Mouse (Mus musculus) ES-E14 (cell line): ENCODE results near the gene B230219D22Rik. TPM values are rescaled to one million over a fixed set of nuclear protein-coding genes. Genes with fewer than 3 reads are reported as not detected.

Experiments used
- DNase-seq: peaks from one replicate; pipeline ENCODE4 v3.0.0-alpha.2; 2013; ENCODE audit warnings: low read depth, low spot score
- H3K27ac ChIP-seq: 2 replicates; pipeline ENCODE4 v1.5.1; 2012; ENCODE audit warnings: low read depth, mild to moderate bottlenecking, low read length, moderate library complexity, mixed read lengths; ENCODE audit not compliant: poor library complexity, insufficient read depth, severe bottlenecking
- H3K36me3 ChIP-seq: 2 replicates; pipeline ENCODE4 v1.6.1; 2012; ENCODE audit warnings: mild to moderate bottlenecking, low read length, moderate library complexity, mixed read lengths; ENCODE audit not compliant: control insufficient read depth, poor library complexity, insufficient read depth, severe bottlenecking
- H3K4me1 ChIP-seq, 2 experiments: fragments of 150-350 bp in 1 of 2; sonication (generic) in 1 of 2; 2 replicates each; pipeline ENCODE4 v1.6.1; 2012; ENCODE audit warnings: low read length in 2 of 2, mild to moderate bottlenecking in 1 of 2, mixed read lengths in 1 of 2; ENCODE audit not compliant: control insufficient read depth in 2 of 2, insufficient read depth in 2 of 2, poor library complexity in 1 of 2
- H3K4me3 ChIP-seq, 2 experiments: fragments of 150-350 bp in 1 of 2; sonication (generic) in 1 of 2; 2 replicates each; pipeline ENCODE4 v1.5.1; 2012; ENCODE audit warnings: low read length in 2 of 2, low read depth in 1 of 2, mild to moderate bottlenecking in 1 of 2, mixed read lengths in 1 of 2; ENCODE audit not compliant: insufficient read depth in 1 of 2, poor library complexity in 1 of 2, severe bottlenecking in 1 of 2
- H3K9ac ChIP-seq: 2 replicates; pipeline ENCODE4 v1.6.1; 2012; ENCODE audit warnings: low read depth, mild to moderate bottlenecking, low read length, mixed read lengths; ENCODE audit not compliant: poor library complexity, insufficient read depth, severe bottlenecking
- H3K9me3 ChIP-seq: fragments of 150-350 bp; sonication (generic); 2 replicates; pipeline ENCODE4 v1.6.1; 2012; ENCODE audit warnings: low read depth, mild to moderate bottlenecking, low read length; ENCODE audit not compliant: control insufficient read depth, insufficient read depth
- CHD2 ChIP-seq: IDR thresholded peaks from 2 replicates; pipeline ENCODE4 v1.6.1; 2014; ENCODE audit warnings: mild to moderate bottlenecking, low read depth, low read length, inconsistent platforms
- HCFC1 ChIP-seq: IDR thresholded peaks from 2 replicates; pipeline ENCODE4 v1.6.1; 2012; ENCODE audit warnings: low read length, inconsistent platforms, borderline replicate concordance; ENCODE audit not compliant: insufficient read depth
- MAFK ChIP-seq: IDR thresholded peaks from 2 replicates; pipeline ENCODE4 v1.6.1; 2014; ENCODE audit warnings: mild to moderate bottlenecking, low read depth, low read length, inconsistent platforms; ENCODE audit not compliant: insufficient read depth
- ZC3H11A ChIP-seq: IDR thresholded peaks from 2 replicates; pipeline ENCODE4 v1.6.1; 2012; ENCODE audit warnings: low read depth, mild to moderate bottlenecking, inconsistent platforms, low read length, borderline replicate concordance
- ZNF384 ChIP-seq: IDR thresholded peaks from 2 replicates; pipeline ENCODE4 v1.6.1; 2012; ENCODE audit warnings: low read depth, low read length, inconsistent platforms
- in situ Hi-C, 2 experiments: fragments of 600-800 bp; cut with MboI; formaldehyde crosslinking; loops; one replicate each; pipeline ENCODE4 v1.15.1; 2025; ENCODE audit warnings: low sequenced_read_pairs in 2 of 2, inconsistent platforms in 1 of 2; ENCODE audit not compliant: unreplicated experiment in 2 of 2
- total RNA-seq: library from RNA; depleted of rRNA; stranded (reverse); fragments of 300-350 nt; gene quantifications from 2 replicates; pipeline ENCODE4 v1.2.3, GENCODE M21; 2012

B230219D22Rik gene
- total RNA-seq, 1 experiment = 32.1 TPM

DNA sequence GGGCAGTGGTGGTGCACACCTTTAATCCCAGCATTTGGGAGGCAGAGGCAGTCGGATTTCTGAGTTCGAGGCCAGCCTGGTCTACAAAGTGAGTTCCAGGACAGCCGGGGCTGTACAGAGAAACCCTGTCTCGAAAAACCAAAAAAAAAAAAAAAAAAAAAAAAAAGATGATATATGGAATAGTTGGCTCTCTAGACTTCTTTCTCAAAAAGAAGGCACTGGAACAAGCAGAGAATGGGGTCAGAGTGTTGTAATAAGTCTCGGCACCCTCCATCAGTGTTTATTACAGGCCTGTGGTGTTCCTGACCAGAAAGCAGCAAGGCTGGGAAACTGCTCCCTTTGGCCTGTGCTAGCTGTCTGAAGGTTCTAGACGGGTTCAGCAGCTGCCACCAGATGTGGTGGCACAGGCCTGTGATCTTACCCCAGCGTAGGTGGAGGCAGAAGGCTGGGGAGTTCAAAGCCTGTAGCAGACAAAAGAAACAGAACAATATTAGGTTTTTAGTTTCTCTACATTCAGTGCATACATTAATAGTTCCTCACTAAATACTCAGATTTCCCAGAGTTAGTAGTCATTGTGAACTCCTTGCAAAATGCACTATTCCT is 23.1 kb downstream of the B230219D22Rik start:
- Histone ChIP-seq H3K27ac (no peak overlapping the region), H3K9ac (no peak overlapping the region)

DNA sequence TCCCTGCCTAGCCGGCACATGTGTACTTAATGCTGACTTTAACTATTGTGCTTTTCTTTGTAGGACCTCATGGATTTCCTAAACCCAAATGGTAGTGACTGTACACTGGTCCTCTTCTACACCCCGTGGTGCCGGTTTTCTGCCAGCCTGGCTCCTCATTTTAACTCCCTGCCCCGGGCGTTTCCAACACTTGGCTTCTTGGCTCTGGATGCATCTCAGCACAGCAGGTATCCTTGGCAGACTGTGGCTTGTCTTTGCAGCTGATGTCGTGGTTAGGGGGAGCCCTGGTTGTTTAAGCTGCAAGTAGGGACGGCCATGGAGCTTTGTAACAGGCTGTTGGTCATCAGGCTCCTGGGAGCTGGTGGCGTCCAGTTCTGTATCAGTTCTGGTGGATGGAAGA is 28.6 kb downstream of the B230219D22Rik start:
- Histone ChIP-seq H3K36me3 (no peaks in the 10 kb centered on the region), H3K4me1 (peaks cover 0 to under 1% of the 10 kb centered on the region in 2 experiments; a peak in 1 of 4 replicates), H3K4me3 (no peak overlapping the region), H3K9ac (no peak overlapping the region), H3K9me3 (no peaks in the 10 kb centered on the region), H3K27ac (no peak overlapping the region)
- no peak for DNase-seq
- TF ChIP-seq ZC3H11A (no peak), CHD2 (no peak), MAFK (no peak), ZNF384 (no peak), HCFC1 (no peak)
- in situ Hi-C loops = no loop called here

More for the DNA sequence above, 23.1 kb downstream of the B230219D22Rik start:
- Histone ChIP-seq H3K9me3 (no peaks in the 10 kb centered on the region), H3K4me1 (peaks cover 0 to 2% of the 10 kb centered on the region in 2 experiments; a peak in 1 of 4 replicates), H3K36me3 (no peaks in the 10 kb centered on the region), H3K4me3 (no peak overlapping the region)
- TF ChIP-seq ZNF384 (peak; percentile 86), HCFC1 (no peak), CHD2 (no peak), ZC3H11A (no peak), MAFK (no peak)
- no peak for DNase-seq
- in situ Hi-C loops = no loop called here

DNA sequence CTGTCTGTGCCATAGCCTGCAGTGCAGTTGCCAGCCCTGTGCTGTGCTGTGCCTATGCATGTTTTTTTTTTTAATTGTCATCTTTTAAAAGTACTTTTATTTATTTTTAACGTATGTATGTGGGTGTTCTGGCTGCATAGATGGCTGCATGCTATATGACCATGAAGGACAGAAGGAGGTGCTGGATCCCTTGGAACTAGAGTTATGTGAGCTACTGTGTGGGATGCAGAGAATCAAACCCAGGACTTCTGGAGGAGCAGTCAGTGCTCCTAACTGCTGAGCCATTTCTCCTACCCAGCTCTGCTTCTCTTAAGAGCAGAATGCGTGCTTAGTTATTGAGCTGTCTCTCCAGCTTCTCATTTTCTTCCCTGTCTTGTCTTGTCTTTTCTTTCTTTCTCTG is 29.1 kb downstream of the B230219D22Rik start:
- peaks cover 0 to 2% of the 10 kb centered on the region in 2 experiments; a peak in 1 of 4 replicates for H3K4me1 ChIP-seq
- TF ChIP-seq ZNF384 (no peak), MAFK (no peak), CHD2 (no peak)
- H3K9ac ChIP-seq = no peak overlapping the region
- DNase-seq = no peak
- no peak overlapping the region for H3K27ac ChIP-seq
- no peaks in the 10 kb centered on the region for H3K9me3 ChIP-seq
- H3K4me3 ChIP-seq = no peak overlapping the region
- H3K36me3 ChIP-seq = no peaks in the 10 kb centered on the region
- in situ Hi-C loops = no loop called here

DNA sequence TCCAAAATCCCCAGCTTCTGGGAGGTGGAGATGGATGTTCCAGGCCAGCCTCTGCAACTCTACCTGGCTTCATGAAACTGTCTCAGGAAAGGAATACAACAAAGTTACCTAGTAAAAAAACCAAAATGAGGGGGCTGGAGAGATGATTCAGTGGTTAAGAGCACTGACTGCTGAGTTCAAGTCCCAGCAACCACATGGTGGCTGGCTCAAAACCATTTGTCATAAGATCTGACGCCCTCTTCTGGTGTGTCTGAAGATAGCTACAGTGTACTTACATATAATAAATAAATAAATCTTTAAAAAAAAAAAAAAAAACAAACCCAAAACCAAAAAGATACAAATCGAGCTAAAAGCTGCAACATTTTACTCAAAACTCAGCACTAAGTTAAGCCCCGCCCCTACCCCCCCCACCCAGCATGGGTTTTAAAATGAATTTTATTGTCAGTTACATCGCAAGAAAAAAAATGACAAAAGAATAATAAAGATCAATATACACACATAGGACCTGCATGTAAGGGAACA is 33.7 kb downstream of the B230219D22Rik start:
- Histone ChIP-seq H3K36me3 (no peaks in the 10 kb centered on the region), H3K4me3 (peak overlapping the region; percentile 78 to 96), H3K9me3 (no peaks in the 10 kb centered on the region), H3K27ac (peak overlapping the region; percentile 16; the same call in 1 of the 2 replicates), H3K9ac (peak overlapping the region; percentile 86), H3K4me1 (peaks cover 0 to 2% of the 10 kb centered on the region in 2 experiments; a peak in 1 of 4 replicates)
- TF ChIP-seq ZNF384 = peak; percentile 81; the same call in 1 of the 2 replicates
- no peak for TF ChIP-seq HCFC1
- in situ Hi-C loops = no loop called here
- no peak for DNase-seq
